Mouse (Mus musculus): ENCODE measurements around the gene Sptssa. TPM values are rescaled to one million over a fixed set of nuclear protein-coding genes. Genes with fewer than 3 reads are reported as not detected.

Sptssa gene
- total and polyA plus RNA-seq, 3 experiments: 34.0 to 125 (median 66.7) TPM

DNA sequence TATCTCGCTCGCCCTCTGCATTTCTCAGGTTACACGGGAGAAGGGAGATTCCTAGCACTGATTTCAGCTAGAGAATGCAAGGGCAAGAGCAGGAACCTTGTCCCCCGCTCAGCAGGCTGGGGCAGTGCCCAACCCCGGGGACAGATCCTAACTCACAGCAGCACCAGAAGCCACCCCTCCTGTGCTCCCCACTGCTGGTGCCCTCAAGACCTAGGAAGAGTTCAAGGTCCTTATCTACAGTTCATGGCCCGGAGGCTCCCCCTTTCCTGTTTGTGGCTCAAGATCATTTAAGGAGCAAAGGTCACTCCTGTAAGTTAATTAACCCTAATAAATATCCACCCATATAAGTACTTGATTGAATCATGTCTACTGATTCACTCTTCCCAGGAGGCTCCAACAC is 47.4 kb downstream of the Sptssa start:
- Histone ChIP-seq H3K9me3 (replicated peaks; ENCODE audit: low read length) (no peaks in the 10 kb centered on the region), H3K27ac (ENCODE audit: insufficient read depth, low read depth) (no peak overlapping the region), H3K4me1 (ENCODE audit: control insufficient read depth in 1 of 2, insufficient read depth in 2 of 2) (no peaks in the 10 kb centered on the region), H3K4me3 (replicated peaks in 1 of 3; ENCODE audit: low read depth in 2 of 3, low read length in 2 of 3, poor library complexity in 1 of 3) (no peak overlapping the region), H3K4me2 (ENCODE audit: insufficient read depth, low read depth, poor library complexity, severe bottlenecking) (no peak overlapping the region), H3K9ac (ENCODE audit: insufficient read depth, low read depth) (no peak overlapping the region), H3K27me3 (replicated peaks) (no peaks in the 10 kb centered on the region), H3K79me2 (replicated peaks; ENCODE audit: control insufficient read depth, extremely low read depth, insufficient read depth, poor library complexity, severe bottlenecking) (no peaks in the 10 kb centered on the region), H3K36me3 (replicated peaks in 1 of 2; ENCODE audit: control insufficient read depth in 1 of 2, insufficient read depth in 1 of 2, low read length in 1 of 2) (no peaks in the 10 kb centered on the region)
- in situ Hi-C loops (cut with MboI; ENCODE audit: low pct_ligation_motif_present, low pct_unique_long_range_greater_than_20kb, low sequenced_read_pairs): no loop called here
- no peak for DNase-seq (ENCODE audit: extremely low read depth)
- no peak for TF ChIP-seq NELFE (IDR thresholded peaks at IDR 0.05; ENCODE audit: low read depth, low read length)
- no peak for TF ChIP-seq KAT2A (IDR thresholded peaks at IDR 0.05; ENCODE audit: insufficient replicate concordance, low read length)
- dilution Hi-C loops (cut with MboI; ENCODE audit: extremely low pct_ligation_motif_present, extremely low pct_unique_long_range_greater_than_20kb, low sequenced_read_pairs): no loop called here

DNA sequence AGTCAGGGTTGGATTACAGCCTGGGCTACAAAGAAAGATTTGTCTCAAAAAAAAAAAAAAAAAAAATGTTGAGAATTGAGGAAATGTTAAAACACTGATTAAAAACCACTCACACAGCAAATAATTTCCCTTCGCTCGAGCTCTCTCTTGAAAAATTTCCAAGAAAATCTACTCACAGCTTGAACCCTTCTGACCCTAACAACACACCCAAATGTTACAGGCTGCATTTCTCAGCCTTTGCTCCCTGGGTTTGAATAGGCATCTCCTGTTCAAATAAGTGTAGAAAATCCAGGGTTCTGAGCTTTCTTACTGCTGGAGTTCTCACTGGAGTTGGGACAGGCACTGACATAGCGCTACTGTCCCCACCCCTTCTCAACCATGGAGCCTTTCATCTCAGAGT is 51.2 kb downstream of the Sptssa start:
- Histone ChIP-seq H3K4me2 (ENCODE audit: insufficient read depth, low read depth, poor library complexity, severe bottlenecking) (no peak overlapping the region), H3K4me3 (replicated peaks in 1 of 3; ENCODE audit: low read depth in 2 of 3, low read length in 2 of 3, poor library complexity in 1 of 3) (no peak overlapping the region), H3K27ac (ENCODE audit: insufficient read depth, low read depth) (no peak overlapping the region), H3K27me3 (replicated peaks) (no peaks in the 10 kb centered on the region), H3K79me2 (replicated peaks; ENCODE audit: control insufficient read depth, extremely low read depth, insufficient read depth, poor library complexity, severe bottlenecking) (no peaks in the 10 kb centered on the region), H3K9me3 (replicated peaks; ENCODE audit: low read length) (peaks cover 4% of the 10 kb centered on the region), H3K36me3 (replicated peaks in 1 of 2; ENCODE audit: control insufficient read depth in 1 of 2, insufficient read depth in 1 of 2, low read length in 1 of 2) (no peaks in the 10 kb centered on the region), H3K4me1 (ENCODE audit: control insufficient read depth in 1 of 2, insufficient read depth in 2 of 2) (no peaks in the 10 kb centered on the region), H3K9ac (ENCODE audit: insufficient read depth, low read depth) (no peak overlapping the region)
- in situ Hi-C loops (cut with MboI; ENCODE audit: low pct_ligation_motif_present, low pct_unique_long_range_greater_than_20kb, low sequenced_read_pairs) (no loop called here), dilution Hi-C loops (cut with MboI; ENCODE audit: extremely low pct_ligation_motif_present, extremely low pct_unique_long_range_greater_than_20kb, low sequenced_read_pairs) (no loop called here)
- TF ChIP-seq NRF1 (IDR thresholded peaks at IDR 0.05; ENCODE audit: low read depth, low read length) (no peak), GABPA (IDR thresholded peaks at IDR 0.05; ENCODE audit: insufficient replicate concordance, low read depth, low read length) (no peak), POLR2A (IDR thresholded peaks at IDR 0.05; ENCODE audit: low read depth, low read length) (no peak), TCF12 (IDR thresholded peaks at IDR 0.05; ENCODE audit: low read depth, low read length) (no peak), USF1 (IDR thresholded peaks at IDR 0.05; ENCODE audit: low read depth, low read length) (no peak), ZKSCAN1 (IDR thresholded peaks at IDR 0.05; ENCODE audit: borderline replicate concordance, low read depth, low read length) (no peak), TBP (conservative IDR thresholded peaks at IDR 0.05; ENCODE audit: low read depth, low read length) (no peak), BHLHE40 (IDR thresholded peaks at IDR 0.05; ENCODE audit: low read depth, low read length) (no peak), MYC (IDR thresholded peaks at IDR 0.05; ENCODE audit: low read depth, low read length) (no peak), MAFK (IDR thresholded peaks at IDR 0.05; ENCODE audit: insufficient replicate concordance, low read length) (no peak), EP300 (IDR thresholded peaks at IDR 0.05; ENCODE audit: low read length) (no peak)
- no peak for DNase-seq (ENCODE audit: extremely low read depth)

DNA sequence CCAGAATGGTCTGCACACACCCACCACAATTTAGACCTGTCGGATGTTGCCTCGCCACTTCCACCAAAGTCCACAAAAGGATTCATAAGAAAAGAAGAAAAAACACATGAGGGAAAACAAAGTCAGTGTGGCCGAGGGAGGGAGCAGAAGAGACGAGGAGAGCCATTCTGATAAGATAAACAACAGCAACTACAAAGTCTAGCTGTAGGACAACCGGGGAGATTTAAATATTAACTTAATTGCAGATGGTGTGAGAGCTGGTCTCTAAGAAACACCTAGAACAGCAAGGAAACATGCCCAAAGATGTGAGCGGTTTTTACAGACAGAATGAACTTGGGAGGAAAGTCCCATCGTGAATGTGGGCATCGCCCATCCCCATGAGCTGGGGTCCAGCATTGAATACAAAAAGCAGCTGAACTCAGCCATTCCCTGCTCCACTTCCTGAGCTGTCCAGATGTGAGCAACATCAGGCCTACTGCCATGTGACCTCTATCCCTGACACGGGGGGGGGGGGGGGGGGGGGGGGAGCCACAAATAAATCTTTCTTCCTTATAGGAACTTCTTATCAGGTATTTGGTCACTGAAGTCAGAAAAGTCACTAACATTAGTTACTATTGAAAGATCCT is 52.7 kb downstream of the Sptssa start:
- peaks cover 4% of the 10 kb centered on the region for H3K9me3 ChIP-seq (replicated peaks; ENCODE audit: low read length)
- H3K9ac ChIP-seq (ENCODE audit: insufficient read depth, low read depth): no peak overlapping the region
- H3K79me2 ChIP-seq (replicated peaks; ENCODE audit: control insufficient read depth, extremely low read depth, insufficient read depth, poor library complexity, severe bottlenecking): no peaks in the 10 kb centered on the region
- in situ Hi-C loops (cut with MboI; ENCODE audit: low pct_ligation_motif_present, low pct_unique_long_range_greater_than_20kb, low sequenced_read_pairs) (no loop called here), dilution Hi-C loops (cut with MboI; ENCODE audit: extremely low pct_ligation_motif_present, extremely low pct_unique_long_range_greater_than_20kb, low sequenced_read_pairs) (no loop called here)
- H3K4me2 ChIP-seq (ENCODE audit: insufficient read depth, low read depth, poor library complexity, severe bottlenecking): no peak overlapping the region
- H3K4me3 ChIP-seq (replicated peaks in 1 of 3; ENCODE audit: low read depth in 2 of 3, low read length in 2 of 3, poor library complexity in 1 of 3): no peak overlapping the region
- no peaks in the 10 kb centered on the region for H3K36me3 ChIP-seq (replicated peaks in 1 of 2; ENCODE audit: control insufficient read depth in 1 of 2, insufficient read depth in 1 of 2, low read length in 1 of 2)
- no peaks in the 10 kb centered on the region for H3K4me1 ChIP-seq (ENCODE audit: control insufficient read depth in 1 of 2, insufficient read depth in 2 of 2)
- no peak for DNase-seq (ENCODE audit: extremely low read depth)
- H3K27ac ChIP-seq (ENCODE audit: insufficient read depth, low read depth): no peak overlapping the region
- no peak for TF ChIP-seq ZNF384 (IDR thresholded peaks at IDR 0.05; ENCODE audit: low read depth, low read length)
- no peak for TF ChIP-seq ELF1 (IDR thresholded peaks at IDR 0.05; ENCODE audit: low read depth, low read length)
- no peak for TF ChIP-seq MXI1 (IDR thresholded peaks at IDR 0.05; ENCODE audit: low read depth, low read length)
- H3K27me3 ChIP-seq (replicated peaks): no peaks in the 10 kb centered on the region

Data from CH12.LX (cell line).